Mouse (Mus musculus) lung, adult 10 weeks (tissue): ENCODE results near the gene Alg3. TPM values are rescaled to one million over a fixed set of nuclear protein-coding genes. Genes with fewer than 3 reads are reported as not detected.

ENCODE experiments used
- polyA plus RNA-seq: library from polyadenylated mRNA; stranded (reverse); fragments of 350-450 nt; fragmentation: Illumina TruSeq; extraction: RNeasy Lipid Tissue Mini Kit (QIAGEN cat#74804); gene quantifications from one replicate; pipeline ENCODE4 v1.2.3, GENCODE M21; 2014; ENCODE audit warnings: low read depth, low replicate concordance; ENCODE audit not compliant: insufficient read depth

The Alg3 gene
- 9.9 TPM for polyA plus RNA-seq

DNA sequence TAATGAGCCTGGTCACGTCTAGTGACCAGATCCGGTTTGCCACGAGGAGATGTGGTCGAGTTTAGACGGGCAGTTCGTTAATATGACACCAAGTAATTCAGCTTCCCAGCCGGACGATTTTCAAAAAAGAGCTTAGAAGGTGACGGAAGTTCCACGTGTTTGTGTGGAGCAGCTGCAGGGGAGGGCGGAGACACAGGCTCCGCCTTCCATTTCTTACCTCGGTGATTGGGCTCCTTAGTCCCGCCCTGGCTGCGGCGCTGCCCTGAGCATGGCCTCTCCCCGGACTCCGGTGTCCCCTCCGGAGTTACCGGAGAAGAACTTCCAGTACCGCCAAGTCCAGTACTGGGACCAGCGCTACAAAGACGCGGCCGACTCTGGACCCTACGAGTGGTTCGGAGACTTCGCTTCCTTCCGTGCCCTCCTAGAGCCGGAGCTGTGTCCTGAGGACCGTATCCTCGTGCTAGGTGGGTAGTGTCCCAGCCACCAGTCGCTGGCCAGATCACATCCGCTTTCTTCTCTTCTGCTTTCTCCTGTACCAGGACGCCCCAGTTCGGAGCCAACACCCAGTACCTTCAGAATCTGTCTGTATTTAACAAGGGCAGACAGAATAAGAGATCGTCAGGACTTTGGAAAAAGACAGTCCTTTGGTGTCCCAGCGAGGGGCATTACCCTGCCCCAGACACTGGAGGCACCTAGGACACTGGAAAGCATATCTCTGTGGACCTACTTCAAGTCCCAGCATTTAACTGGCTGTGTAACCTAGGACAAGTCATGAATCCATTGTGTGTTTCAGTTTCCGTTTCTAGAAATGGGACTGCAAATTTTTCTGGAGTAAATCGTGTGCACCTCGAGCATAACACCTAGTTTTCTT, at the start of gene Alg3, which contains the start of the genes Eef1akmt4 and Gm49333:
Gene Alg3 (minus strand): TSS at position 379 of the 871 bp plus-strand sequence.
Gene Eef1akmt4 (plus strand): TSS at position 237 of the 871 bp plus-strand sequence.
Gene Gm49333 (plus strand): TSS at position 254 of the 871 bp plus-strand sequence.

DNA sequence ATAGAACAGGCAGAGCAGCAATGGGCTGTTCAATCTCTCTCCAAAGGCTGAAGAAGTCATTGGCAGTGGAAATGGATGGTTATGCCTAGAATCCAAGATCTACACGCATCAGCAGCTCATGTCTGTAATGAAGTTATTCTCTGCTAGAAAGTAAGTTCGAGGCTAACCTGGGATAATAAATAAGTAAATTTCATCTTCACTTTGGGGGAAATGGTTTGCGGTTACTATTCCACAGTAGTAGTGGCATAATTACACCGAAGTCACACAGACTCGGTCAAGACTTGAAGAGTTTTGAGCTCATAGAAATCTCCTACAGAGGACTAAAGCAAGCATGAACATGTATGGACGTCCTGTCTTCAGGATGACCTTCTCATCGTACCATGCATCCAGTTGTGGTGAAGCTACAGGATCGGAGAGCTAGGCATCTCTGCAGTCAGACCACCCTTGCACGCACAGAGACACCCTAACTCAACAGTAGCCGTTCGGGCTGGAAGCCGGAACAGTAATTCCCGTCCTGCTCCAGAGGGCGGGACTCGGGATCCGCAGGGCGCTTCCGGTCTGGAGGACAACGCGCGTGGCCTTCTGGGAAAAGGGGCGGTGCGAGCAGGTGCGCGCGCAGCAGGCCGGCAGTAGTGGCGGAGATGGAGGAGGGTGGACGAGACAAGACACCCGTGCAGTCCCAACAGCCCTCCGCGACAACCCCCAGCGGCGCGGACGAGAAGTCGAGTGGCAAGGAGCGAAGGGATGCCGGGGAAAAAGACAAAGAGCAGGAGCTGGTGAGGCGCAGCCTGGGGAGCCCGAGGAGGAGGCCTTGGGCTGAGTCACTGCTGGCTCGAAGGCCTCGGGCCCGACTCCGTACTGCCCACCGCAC, 39.8 kb upstream of the Alg3 start, which contains the start of gene Psmd2:
Gene Psmd2 (plus strand): TSS at position 577 of the 871 bp plus-strand sequence.

DNA sequence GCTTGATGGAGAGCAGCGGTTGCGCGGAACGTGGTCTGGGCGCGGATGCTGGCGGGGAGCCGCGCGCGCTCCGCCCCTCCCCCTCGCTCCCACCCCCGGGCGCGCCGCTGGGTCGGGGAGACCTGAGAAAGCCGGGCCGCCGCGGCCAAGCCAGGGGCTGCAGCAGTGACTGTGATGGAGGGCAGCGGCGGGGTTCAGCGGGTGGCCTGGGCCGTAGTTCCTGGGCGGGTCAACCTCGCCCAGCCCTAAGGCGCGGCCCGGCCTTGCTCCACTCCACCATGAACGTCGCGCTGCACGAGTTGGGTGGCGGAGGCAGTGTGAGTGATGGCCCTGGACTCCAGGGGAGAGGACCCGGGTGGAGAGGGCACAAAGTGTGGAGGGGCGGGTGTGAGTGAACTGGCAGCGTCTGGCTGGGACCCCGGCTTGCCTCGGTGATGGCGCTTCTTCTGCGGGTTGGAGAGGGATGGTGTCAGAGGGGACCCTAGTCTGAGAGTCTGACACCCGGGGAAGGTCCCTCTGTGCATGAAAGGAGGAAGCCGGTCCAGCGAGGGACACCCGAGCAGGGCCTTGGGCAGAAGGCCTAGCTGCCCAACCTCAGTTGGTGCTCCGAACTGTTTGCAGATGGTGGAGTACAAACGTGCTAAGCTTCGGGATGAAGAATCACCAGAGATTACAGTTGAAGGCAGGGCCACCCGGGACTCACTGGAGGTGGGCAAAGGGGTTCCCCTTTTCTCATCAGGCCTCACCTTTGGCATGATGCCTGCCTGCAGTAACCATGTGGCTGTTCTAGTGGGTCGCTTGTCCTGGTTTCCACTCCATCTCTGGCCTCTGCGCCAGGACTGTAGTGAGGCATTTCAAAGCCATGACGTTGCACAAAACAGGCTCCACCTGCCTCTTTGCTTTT, 18.4 kb upstream of the Alg3 start, which contains the start of gene Ece2:
Gene Ece2 (plus strand): TSS at position 98 of the 904 bp plus-strand sequence.

DNA sequence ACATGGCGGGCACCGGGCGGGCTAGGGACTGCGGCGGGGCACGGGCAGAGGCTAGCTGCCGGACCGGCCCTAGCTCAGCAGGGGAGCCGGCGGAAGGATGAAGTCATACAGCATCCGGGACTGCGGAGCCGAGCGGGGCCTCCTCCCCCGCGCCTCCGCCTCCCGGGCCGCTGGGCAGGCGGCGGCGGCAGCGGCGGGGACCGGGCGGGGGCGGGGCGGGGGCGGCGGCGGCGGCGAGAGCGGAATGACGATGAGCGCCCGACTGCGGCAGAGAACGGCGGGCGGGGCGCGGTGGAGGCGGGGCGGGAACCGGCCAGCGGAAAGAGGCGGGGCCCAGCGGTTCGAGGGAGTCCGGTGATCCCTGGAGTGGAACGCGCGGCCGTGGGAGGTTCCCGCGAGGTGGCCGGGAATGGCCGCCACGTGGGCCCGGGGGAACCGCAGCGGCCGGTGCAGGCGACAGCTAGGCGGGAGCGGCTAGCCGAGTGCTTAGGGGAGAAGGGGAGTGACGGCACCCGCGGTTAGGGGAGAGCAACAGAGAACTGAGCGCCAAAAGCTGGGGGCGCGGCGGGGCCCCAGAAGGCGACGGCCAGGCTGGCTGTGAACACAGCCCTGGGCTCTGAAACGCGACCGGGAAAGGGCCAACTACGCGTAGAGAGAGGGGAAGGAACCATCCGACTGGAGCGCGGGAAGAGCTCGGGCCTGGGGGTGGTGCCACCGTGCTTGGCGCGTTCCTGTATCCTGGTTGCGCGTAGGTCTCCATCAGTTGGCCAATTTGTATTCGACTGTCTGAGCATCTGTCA, 9.9 kb upstream of the Alg3 start, which contains the start of gene Camk2n2:
Gene Camk2n2 (minus strand): TSS at position 97 of the 800 bp plus-strand sequence.

DNA sequence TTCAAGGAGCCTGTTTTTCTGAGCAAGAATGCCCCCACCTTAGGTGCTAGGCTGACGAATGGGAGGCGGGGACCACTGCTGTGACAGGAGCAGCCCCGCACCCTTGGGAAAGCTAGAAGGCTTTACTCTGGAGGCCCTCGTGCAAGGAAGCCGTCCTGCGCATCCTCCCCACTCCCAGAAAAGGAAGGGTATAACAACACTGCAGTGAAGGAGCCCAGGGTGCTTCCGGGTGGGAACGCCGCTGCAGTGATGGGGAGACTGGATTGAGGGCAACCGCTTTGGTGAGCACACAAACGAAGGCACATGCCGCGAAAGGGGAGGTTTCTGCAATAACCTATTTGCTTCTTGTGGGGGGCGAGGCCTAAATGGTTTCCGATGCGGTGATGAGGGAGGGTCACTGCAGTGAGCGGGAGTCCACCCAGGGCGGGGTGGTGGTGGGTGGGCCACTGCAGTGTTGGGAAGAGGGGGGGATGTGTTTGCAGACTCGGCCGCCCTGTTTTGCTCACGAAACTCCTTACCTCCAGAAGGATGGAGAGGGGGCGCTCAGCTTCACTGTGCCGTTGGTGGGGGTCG, 22.1 kb downstream of the Alg3 start, which contains the start of gene Vwa5b2:
Gene Vwa5b2 (plus strand): TSS at position 106 of the 573 bp plus-strand sequence.

Other genes starting within 250 kb of the Alg3 start
- gene Abcc5, start 185.3 kb downstream of the Alg3 start, polyA plus RNA-seq: 26.6 TPM
- 43.4 TPM for gene Eif2b5, start 112.9 kb downstream of the Alg3 start, polyA plus RNA-seq
- 7.2 TPM for gene Dvl3, start 94.8 kb downstream of the Alg3 start, polyA plus RNA-seq
- 172 TPM for gene Ap2m1, start 76.3 kb downstream of the Alg3 start, polyA plus RNA-seq
- 29.9 TPM for gene Abcf3, start 63.2 kb downstream of the Alg3 start, polyA plus RNA-seq
- not detected for gene Vwa5b2, start 22.3 kb downstream of the Alg3 start, polyA plus RNA-seq
- gene Eef1akmt4, start 142 bp downstream of the Alg3 start, polyA plus RNA-seq: 7.8 TPM
- gene Gm49333, start 125 bp downstream of the Alg3 start, polyA plus RNA-seq: not detected
- gene Camk2n2, start 9.6 kb upstream of the Alg3 start, polyA plus RNA-seq: 2.6 TPM
- gene Ece2, start 18.1 kb upstream of the Alg3 start, polyA plus RNA-seq: 0.23 TPM
- gene Psmd2, start 39.9 kb upstream of the Alg3 start, polyA plus RNA-seq: 87.1 TPM
- 71.2 TPM for gene Eif4g1, start 56.6 kb upstream of the Alg3 start, polyA plus RNA-seq
- gene Fam131a, start 81.5 kb upstream of the Alg3 start, polyA plus RNA-seq: 12.6 TPM
- gene Polr2h, start 105.9 kb upstream of the Alg3 start, polyA plus RNA-seq: 25.3 TPM
- gene Clcn2, start 106.0 kb upstream of the Alg3 start, polyA plus RNA-seq: 2.4 TPM
- 1.4 TPM for gene Chrd, start 121.4 kb upstream of the Alg3 start, polyA plus RNA-seq
- 0.50 TPM for gene Thpo, start 122.8 kb upstream of the Alg3 start, polyA plus RNA-seq